Mouse (Mus musculus): ENCODE measurements at regions not wholly inside any gene's neighbourhood (a gene's known extent, or its start where the extent isn't known, plus 50 kb on each side); places are given as distances from the start of the nearest gene placed in this dataset.

DNA sequence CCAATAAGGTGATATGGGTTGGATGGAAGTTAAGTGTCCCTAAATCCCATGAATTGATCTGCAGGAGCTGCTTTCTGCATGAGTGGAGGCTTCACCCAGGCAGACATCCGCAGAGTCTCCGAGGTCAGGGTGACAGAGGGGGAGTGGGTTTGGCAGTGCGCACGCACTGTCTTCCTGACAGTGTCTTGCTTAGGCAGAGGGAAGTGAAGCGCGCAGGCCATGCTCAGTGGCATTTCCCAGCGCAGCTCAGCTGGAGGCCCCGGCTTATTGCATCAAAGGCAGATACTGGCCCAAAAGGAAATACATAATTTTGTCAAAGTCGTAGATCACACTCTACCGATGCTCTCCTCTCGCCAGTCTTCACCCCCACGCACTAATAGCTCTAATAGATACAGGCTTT lies 252.7 kb upstream of the Dnajc24 start:
- in situ Hi-C loops (cut with MboI; ENCODE audit: unreplicated experiment in 2 of 2), result no loop called here

DNA sequence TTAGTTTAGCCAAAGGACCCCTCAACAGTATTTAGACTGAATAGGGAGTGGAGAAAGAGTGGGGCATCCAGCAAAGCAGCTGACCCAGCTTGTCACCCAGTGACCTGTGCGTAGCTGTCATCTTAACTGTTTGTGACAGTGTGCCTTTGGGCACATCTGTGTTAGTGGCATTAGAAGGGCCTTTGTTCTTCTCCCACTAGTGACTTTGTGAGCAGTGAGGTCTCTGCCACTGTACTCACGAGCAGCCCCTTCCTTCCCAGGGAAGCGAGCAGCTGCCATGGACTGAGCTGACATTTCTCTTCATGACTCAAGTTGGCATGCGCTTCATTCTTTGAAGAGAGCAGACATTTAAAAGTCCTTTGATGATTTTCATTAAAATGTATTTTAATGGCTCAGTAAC lies 231.0 kb upstream of the Dnajc24 start:
- in situ Hi-C loops (cut with MboI; ENCODE audit: unreplicated experiment in 2 of 2), result no loop called here

- in situ Hi-C loops (cut with MboI; ENCODE audit: unreplicated experiment in 2 of 2), result no loop called here
Observed at GRCm38 (mm10) chr2:106231136-106231535, 227.8 kb upstream of the Dnajc24 start.

DNA sequence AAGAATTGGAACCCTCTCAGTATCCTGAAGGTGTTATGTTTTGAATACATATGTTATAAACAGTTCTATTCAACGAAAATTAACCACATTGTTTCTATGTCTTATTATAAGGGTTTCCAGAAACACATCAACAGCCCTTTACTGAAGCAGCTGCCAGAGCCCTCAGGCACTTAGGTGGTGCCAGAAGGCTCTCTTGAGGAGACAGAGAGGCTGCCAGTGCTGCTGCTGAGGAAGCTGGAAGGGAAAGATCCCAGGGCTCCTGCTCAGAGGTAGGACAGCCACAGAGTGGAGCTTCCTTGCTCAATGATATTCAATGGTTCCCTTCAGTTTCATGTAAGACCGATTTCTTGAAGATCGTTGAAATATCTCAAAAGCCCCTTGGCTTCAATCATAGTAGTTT lies 226.7 kb upstream of the Dnajc24 start:
- in situ Hi-C loops (cut with MboI; ENCODE audit: unreplicated experiment in 2 of 2), result no loop called here

- in situ Hi-C loops (cut with MboI; ENCODE audit: unreplicated experiment in 2 of 2), result no loop called here
Observed at GRCm38 (mm10) chr2:106228249-106228648, 224.9 kb upstream of the Dnajc24 start.

DNA sequence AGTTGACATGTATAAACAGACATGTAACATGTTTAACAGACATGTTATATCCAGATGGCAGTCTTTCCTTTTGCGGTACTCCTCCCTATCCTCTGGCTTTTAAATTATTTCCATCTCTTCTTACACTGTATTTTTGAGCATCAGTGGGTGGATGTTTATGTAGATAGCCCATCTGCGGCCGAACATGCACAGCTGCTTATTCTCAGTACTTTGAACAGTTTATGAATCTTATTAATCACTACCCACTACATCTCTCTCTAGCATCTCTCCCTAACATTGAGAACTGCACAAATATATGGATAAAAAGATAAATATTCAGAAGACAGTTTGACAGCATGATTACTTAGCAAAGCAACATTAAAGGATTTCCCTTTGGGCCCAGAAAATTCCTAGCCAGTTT lies 212.8 kb upstream of the Dnajc24 start:
- in situ Hi-C loops (cut with MboI; ENCODE audit: unreplicated experiment in 2 of 2), result no loop called here

DNA sequence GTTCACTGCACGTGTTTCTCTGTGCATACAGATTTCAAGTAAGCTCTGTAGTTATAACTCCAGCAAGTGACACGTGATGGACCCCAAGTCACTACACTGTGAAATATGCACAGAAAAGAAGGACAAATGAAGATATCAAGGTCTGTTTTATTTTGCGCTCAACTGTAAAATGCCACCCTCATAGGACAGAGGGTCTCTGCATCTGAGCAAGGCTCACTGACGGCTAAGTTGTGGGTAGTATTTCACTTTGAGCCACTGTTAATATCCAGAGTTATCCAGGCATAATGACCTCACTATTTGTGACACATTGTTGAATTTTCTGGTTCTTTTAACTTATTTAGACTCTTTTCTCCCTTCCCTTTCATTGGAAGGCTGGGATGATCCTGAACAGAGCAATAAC lies 210.4 kb upstream of the Dnajc24 start:
- in situ Hi-C loops (cut with MboI; ENCODE audit: unreplicated experiment in 2 of 2), result no loop called here

DNA sequence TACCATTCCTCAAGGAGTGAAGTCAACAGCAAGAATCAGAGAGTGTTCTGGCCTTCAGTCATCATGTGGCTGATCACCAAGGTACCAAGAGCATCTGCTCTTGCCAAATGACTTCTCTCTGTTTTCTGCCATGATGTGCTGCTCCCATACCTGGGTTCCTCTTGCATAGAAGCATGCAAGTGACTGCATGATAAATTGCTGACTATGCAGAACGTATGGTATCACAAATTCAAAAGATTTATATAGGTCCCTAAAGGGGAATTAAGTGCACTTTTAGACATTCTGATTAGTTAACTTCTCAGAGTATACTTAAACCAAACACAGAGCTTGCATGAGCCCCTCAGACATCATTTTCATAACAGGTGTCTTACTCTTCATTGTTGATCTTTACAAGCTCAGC lies 207.4 kb upstream of the Dnajc24 start:
- in situ Hi-C loops (cut with MboI; ENCODE audit: unreplicated experiment in 2 of 2), result no loop called here

DNA sequence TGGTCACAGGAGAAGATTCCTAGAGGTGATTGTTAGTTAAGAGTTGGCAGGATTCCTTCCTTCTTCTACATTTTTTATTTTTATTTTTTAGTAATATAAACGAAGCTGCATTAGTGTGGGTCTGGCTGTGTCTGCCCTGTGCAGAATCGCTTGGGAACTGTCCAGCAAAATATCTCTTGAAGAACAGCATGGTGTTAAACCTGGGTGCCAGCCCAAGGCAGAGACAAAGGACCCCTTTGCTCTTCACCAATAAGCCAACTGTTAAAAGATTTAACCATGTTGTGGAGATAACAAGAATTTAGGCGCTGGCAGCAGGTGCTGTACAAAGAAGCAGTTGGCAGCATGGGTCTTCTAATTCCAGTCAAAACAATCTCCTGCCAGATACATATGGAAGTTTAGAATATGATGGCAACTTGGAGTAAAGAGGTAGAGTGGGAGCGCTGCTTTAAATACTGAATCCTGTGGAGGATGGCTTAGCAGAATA lies 205.5 kb upstream of the Dnajc24 start:
- in situ Hi-C loops (cut with MboI; ENCODE audit: unreplicated experiment in 2 of 2), result no loop called here

DNA sequence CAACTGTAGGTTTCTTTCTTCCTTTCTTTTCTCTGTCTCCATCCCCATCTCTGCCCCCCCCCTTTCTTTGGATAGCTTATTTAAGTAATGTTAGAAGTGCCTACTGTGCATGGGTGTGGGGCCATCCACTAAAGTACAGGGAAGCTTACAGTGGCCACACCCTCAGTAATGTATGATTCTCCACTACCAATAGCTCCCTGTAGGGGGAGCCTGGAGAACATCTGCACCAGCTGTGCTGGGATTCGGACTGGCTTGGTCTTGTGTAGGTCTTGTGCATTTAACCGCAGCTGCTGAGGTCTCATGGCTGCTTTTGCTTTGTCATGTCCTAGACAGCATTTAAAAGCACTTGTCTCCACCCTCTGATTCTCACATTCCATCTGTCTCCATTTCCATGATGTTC lies 196.8 kb upstream of the Dnajc24 start:
- in situ Hi-C loops (cut with MboI; ENCODE audit: unreplicated experiment in 2 of 2), result no loop called here

DNA sequence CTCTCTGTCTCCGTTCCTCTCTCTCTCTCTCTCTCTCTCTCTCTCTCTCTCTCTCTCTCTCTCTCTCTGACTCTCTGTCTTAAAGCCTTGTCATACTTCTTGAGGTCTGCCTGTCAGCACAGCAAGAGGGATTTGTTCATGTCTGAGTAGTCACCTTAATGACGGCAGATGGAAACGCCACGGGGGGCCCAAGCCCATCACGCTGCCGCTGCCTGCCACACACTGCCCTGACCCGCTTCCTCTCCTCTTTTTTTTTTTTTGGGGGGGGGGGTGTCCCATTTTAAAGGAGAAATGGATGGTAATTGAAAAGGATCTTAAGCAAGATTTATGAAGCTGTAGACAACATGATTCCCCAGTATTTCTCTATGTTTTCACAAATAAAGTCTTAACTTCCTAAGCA lies 191.8 kb upstream of the Dnajc24 start:
- in situ Hi-C loops (cut with MboI; ENCODE audit: unreplicated experiment in 2 of 2), result no loop called here

GRCm38 (mm10) chr2:106194369-106195023 lies 191.1 kb upstream of the Dnajc24 start:
- in situ Hi-C loops (cut with MboI; ENCODE audit: unreplicated experiment in 2 of 2), result no loop called here

DNA sequence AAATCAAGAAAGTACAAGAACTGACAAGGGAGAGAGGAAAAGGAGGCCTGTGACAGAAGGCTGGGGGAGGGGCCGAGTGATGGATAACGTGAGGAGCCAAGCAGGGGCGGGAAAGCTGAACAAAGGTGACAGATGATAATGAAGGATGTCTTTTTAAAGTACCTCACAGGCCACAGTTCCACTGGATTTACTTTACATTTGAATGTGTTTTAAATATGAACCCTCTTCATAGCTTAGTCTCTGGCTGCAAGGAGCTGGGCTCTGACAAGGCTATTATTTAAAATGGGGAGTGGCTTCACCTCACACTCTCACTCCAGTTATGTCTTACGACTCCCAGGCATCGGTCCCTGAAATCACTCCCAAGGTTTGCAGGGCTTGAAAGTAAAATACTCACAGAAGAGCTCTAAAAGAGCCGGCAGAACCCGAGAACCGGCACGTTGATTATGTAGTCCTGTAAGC lies 190.6 kb upstream of the Dnajc24 start:
- in situ Hi-C loops (cut with MboI; ENCODE audit: unreplicated experiment in 2 of 2), result no loop called here

DNA sequence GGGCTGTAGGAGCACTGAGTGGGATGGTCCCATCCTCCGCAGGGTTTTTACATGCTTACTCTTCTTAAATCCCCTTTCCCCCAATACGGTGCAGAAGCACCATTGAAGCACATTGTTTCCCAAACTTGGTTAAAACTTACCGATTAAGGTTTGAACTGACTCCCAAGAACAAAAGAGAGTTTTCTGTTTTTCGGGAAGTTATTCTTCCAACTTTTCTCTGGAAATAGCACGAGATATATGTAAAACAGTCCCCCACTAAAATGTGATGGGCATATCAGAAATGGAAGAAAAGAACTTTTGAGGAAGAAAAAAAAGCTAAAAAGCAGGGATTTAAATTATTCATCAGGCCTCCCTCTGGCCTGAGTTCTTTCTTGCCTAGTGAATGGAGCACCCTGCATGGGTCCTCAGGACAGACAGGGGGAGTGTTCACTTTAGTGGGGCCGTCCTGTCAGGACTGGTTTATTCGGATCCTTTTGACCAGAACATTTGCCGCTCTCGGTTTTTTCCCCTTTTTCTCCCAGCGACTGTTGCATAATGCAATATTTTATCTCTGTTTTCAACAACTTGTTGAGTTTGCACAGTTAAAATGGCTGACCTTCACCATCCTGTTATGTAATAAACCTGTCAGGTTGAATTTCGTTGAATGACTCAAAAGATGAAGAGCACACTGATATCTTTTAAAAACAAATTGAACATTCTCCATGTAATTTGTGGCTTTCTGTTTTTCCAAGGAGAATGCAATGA lies 187.4 kb upstream of the Dnajc24 start:
- in situ Hi-C loops (cut with MboI; ENCODE audit: unreplicated experiment in 2 of 2), result no loop called here

GRCm38 (mm10) chr2:106183651-106184050 lies 180.3 kb upstream of the Dnajc24 start:
- in situ Hi-C loops (cut with MboI; ENCODE audit: unreplicated experiment in 2 of 2), result no loop called here

- in situ Hi-C loops (cut with MboI; ENCODE audit: unreplicated experiment in 2 of 2), result no loop called here
Observed at GRCm38 (mm10) chr2:106182051-106182450, 178.7 kb upstream of the Dnajc24 start.

GRCm38 (mm10) chr2:106162681-106163080 lies 159.3 kb upstream of the Dnajc24 start:
- in situ Hi-C loops (cut with MboI; ENCODE audit: unreplicated experiment in 2 of 2), result no loop called here

GRCm38 (mm10) chr2:106161877-106162276 lies 158.5 kb upstream of the Dnajc24 start:
- in situ Hi-C loops (cut with MboI; ENCODE audit: unreplicated experiment in 2 of 2), result no loop called here

- in situ Hi-C loops (cut with MboI; ENCODE audit: unreplicated experiment in 2 of 2), result no loop called here
Observed at GRCm38 (mm10) chr2:106149701-106150100, 146.4 kb upstream of the Dnajc24 start.

- in situ Hi-C loops (cut with MboI; ENCODE audit: unreplicated experiment in 2 of 2), result no loop called here
Observed at GRCm38 (mm10) chr2:106140931-106141330, 137.6 kb upstream of the Dnajc24 start.

- in situ Hi-C loops (cut with MboI; ENCODE audit: unreplicated experiment in 2 of 2), result no loop called here
Observed at GRCm38 (mm10) chr2:106101002-106101401, 97.7 kb upstream of the Dnajc24 start.

- in situ Hi-C loops (cut with MboI; ENCODE audit: unreplicated experiment in 2 of 2), result loop anchor here (10.0 to 25.0 kb wide), 3 partner anchors 551 to 624 kb away; no protein-coding TSS in a partner anchor
Observed at GRCm38 (mm10) chr2:106086121-106086520, 82.8 kb upstream of the Dnajc24 start.
